Mouse (Mus musculus): ENCODE measurements around the gene Pepd. TPM values are rescaled to one million over a fixed set of nuclear protein-coding genes. Genes with fewer than 3 reads are reported as not detected.

Pepd gene
- total RNA-seq, 2 experiments from 2014 or later = 26.5 to 27.3 TPM

GRCm38 (mm10) chr7:35055619-35056435 lies 143.6 kb downstream of the Pepd start:
- DNase-seq (ENCODE audit: low spot score) = peak; percentile 58

- peak; percentile 98 for DNase-seq (ENCODE audit: low spot score)
Measured at GRCm38 (mm10) chr7:35056436-35056864, 144.3 kb downstream of the Pepd start, which contains the start of gene Cebpg. Gene Cebpg, minus strand, starts transcription at chr7:35056573.

- no peak for DNase-seq (ENCODE audit: low spot score)
Measured at GRCm38 (mm10) chr7:35056999-35057398, 144.8 kb downstream of the Pepd start.

GRCm38 (mm10) chr7:35057569-35057968 lies 145.4 kb downstream of the Pepd start:
- DNase-seq (ENCODE audit: low spot score) = no peak

GRCm38 (mm10) chr7:35058329-35058728 lies 146.2 kb downstream of the Pepd start:
- no peak for DNase-seq (ENCODE audit: low spot score)

GRCm38 (mm10) chr7:35059467-35059866 lies 147.3 kb downstream of the Pepd start:
- DNase-seq (ENCODE audit: low spot score) = no peak

- DNase-seq (ENCODE audit: low spot score) = no peak
Measured at GRCm38 (mm10) chr7:35064286-35065258, 152.4 kb downstream of the Pepd start.

- no peak for DNase-seq (ENCODE audit: low spot score)
Measured at GRCm38 (mm10) chr7:35065958-35066357, 153.8 kb downstream of the Pepd start.

- DNase-seq (ENCODE audit: low spot score) = no peak
Measured at GRCm38 (mm10) chr7:35066640-35067212, 154.5 kb downstream of the Pepd start.

- DNase-seq (ENCODE audit: low spot score) = no peak
Measured at GRCm38 (mm10) chr7:35076645-35077044, 164.5 kb downstream of the Pepd start.

- peak; percentile 43 for DNase-seq (ENCODE audit: low spot score)
Measured at GRCm38 (mm10) chr7:35080843-35081338, 168.7 kb downstream of the Pepd start.

- DNase-seq (ENCODE audit: low spot score) = no peak
Measured at GRCm38 (mm10) chr7:35081406-35082104, 169.4 kb downstream of the Pepd start.

- no peak for DNase-seq (ENCODE audit: low spot score)
Measured at GRCm38 (mm10) chr7:35084565-35085360, 172.6 kb downstream of the Pepd start.

GRCm38 (mm10) chr7:35086271-35086861 lies 174.2 kb downstream of the Pepd start:
- peak; percentile 9 for DNase-seq (ENCODE audit: low spot score)

GRCm38 (mm10) chr7:35090550-35090949 lies 178.4 kb downstream of the Pepd start:
- DNase-seq (ENCODE audit: low spot score) = no peak
